25 mouse cellular contexts compared by ENCODE assay signal in the genomic region with DNA sequence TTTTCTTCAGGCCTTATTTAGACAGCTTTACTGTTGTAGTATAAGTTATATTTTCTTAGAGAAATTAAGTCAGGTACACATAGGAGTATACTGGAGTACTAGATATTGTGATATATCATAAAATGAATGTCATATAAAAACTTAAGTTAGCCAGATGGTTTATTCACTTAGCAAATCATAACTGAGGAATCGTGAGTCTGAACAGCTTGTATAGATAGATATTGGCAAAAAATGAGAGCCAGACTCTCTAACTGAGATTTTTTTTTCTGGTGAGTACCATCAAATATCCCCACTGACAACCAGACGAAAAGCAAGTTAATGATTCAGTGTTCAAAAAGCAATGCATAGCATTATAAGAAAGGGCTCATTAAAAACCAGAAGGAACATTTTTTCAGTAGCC.
A peak's percentile ranks its signal among the peaks of the same experiment; 100 is the strongest.
DNase-seq lines count a peak whose midpoint lies in the region; ATAC-seq and TF ChIP-seq lines count a peak whose summit lies in the region.
"Had no signal": no experiment of that assay in that cellular context is flagged by ENCODE, and none has a peak within 500 bp of the region (broad histone marks: within the 10 kb centered on the region; RNA-seq: fewer than 3 reads in every experiment).

No protein-coding gene starts in this region.

- no peak overlapping the region for H3K4me3 ChIP-seq in forebrain, embryonic 14.5 days (ENCODE audit: low read depth, low read length)
- H3K4me3 ChIP-seq in forebrain, embryonic 12.5 days (replicated peaks): no peak overlapping the region
- H3K4me3 ChIP-seq in forebrain, postnatal 0 days (ENCODE audit: low read depth, low read length): no peak overlapping the region
- H3K4me3 ChIP-seq: embryonic facial prominence, embryonic 12.5 days; embryonic facial prominence, embryonic 15.5 days; heart, adult 2 months; hindbrain, embryonic 12.5 days; hindbrain, embryonic 15.5 days had no signal

- peak; percentile 55; the same call in 1 of the 2 replicates for ATAC-seq in forebrain, embryonic 14.5 days
- ATAC-seq in forebrain, embryonic 12.5 days (ENCODE audit: low FRiP score): no peak
- ATAC-seq in forebrain, postnatal 0 days: peak; percentile 59
- ATAC-seq: intestine, postnatal 0 days; Patski had no signal

- no peak overlapping the region for H3K4me2 ChIP-seq in forebrain, embryonic 14.5 days (ENCODE audit: low read length)
- H3K4me2 ChIP-seq in forebrain, embryonic 12.5 days: no peak overlapping the region
- H3K4me2 ChIP-seq in forebrain, postnatal 0 days (ENCODE audit: low read depth): no peak overlapping the region
- H3K4me2 ChIP-seq: embryonic facial prominence, embryonic 12.5 days; embryonic facial prominence, embryonic 15.5 days; heart, embryonic 11.5 days; hindbrain, embryonic 12.5 days; hindbrain, embryonic 15.5 days had no signal

- no peak for TF ChIP-seq POLR2A in brain, embryonic 14.5 days (IDR thresholded peaks at IDR 0.05; ENCODE audit: borderline replicate concordance, extremely low read depth, insufficient read depth, insufficient read length, poor library complexity, severe bottlenecking)

- no peak for TF ChIP-seq CTCF in brain, embryonic 14.5 days (IDR thresholded peaks at IDR 0.05; ENCODE audit: borderline replicate concordance, extremely low read depth, insufficient read depth, insufficient read length)
- TF ChIP-seq CTCF in forebrain, postnatal 0 days (IDR thresholded peaks at IDR 0.05; ENCODE audit: low read depth): no peak

- no peak overlapping the region for H3K27ac ChIP-seq in forebrain, embryonic 14.5 days (ENCODE audit: low read depth, low read length)
- no peak overlapping the region for H3K27ac ChIP-seq in forebrain, embryonic 12.5 days
- no peak overlapping the region for H3K27ac ChIP-seq in forebrain, postnatal 0 days (ENCODE audit: low read depth, low read length)
- H3K27ac ChIP-seq: embryonic facial prominence, embryonic 12.5 days; embryonic facial prominence, embryonic 15.5 days; heart, adult 2 months; hindbrain, embryonic 12.5 days; hindbrain, embryonic 15.5 days had no signal

- no peaks in the 10 kb centered on the region for H3K9me3 ChIP-seq in forebrain, embryonic 14.5 days (replicated peaks; ENCODE audit: control insufficient read depth, low read length)
- no peaks in the 10 kb centered on the region for H3K9me3 ChIP-seq in forebrain, embryonic 12.5 days
- no peaks in the 10 kb centered on the region for H3K9me3 ChIP-seq in forebrain, postnatal 0 days (ENCODE audit: low read length)
- H3K9me3 ChIP-seq: embryonic facial prominence, embryonic 12.5 days; embryonic facial prominence, embryonic 15.5 days; G1E; hindbrain, embryonic 12.5 days; hindbrain, embryonic 15.5 days had no signal

- 74% methylated on average over 2 of the region's 2 CpGs for WGBS in forebrain, embryonic 14.5 days
- WGBS in forebrain, embryonic 12.5 days: 73% methylated on average over 2 of the region's 2 CpGs
- WGBS in forebrain, postnatal 0 days: 46% methylated on average over 2 of the region's 2 CpGs

- no peaks in the 10 kb centered on the region for H3K36me3 ChIP-seq in forebrain, embryonic 14.5 days (ENCODE audit: control insufficient read depth, insufficient read depth, low read length)
- H3K36me3 ChIP-seq in forebrain, embryonic 12.5 days (replicated peaks): no peaks in the 10 kb centered on the region
- H3K36me3 ChIP-seq in forebrain, postnatal 0 days (ENCODE audit: insufficient read depth): no peaks in the 10 kb centered on the region
- H3K36me3 ChIP-seq: embryonic facial prominence, embryonic 12.5 days; embryonic facial prominence, embryonic 15.5 days; G1E; hindbrain, embryonic 12.5 days; hindbrain, embryonic 15.5 days had no signal

- peak; percentile 55 for DNase-seq in forebrain, embryonic 14.5 days (ENCODE audit: low spot score)
- peak; percentile 44 for DNase-seq in brain, embryonic 14.5 days (ENCODE audit: low read depth)
- peak; percentile 31 for DNase-seq in forebrain, postnatal 0 days
- no peak for DNase-seq in layer of hippocampus, adult 9-10 months (ENCODE audit: low spot score)
- no peak for DNase-seq in thymus, postnatal 4 days
- DNase-seq: adrenal gland, postnatal 10 days; adrenal gland, postnatal 36 days; B cell, adult 2 months; cerebellum, adult 18-20 months; cerebellum, adult 9-10 months; cerebellum, postnatal 14 days; gastrocnemius, postnatal 10 days; gastrocnemius, postnatal 36 days; heart, adult 2 months; kidney, adult 2 months had no signal

- H3K4me1 ChIP-seq in forebrain, embryonic 14.5 days (ENCODE audit: control insufficient read depth, insufficient read depth, low read length): no peaks in the 10 kb centered on the region
- H3K4me1 ChIP-seq in forebrain, embryonic 12.5 days: no peaks in the 10 kb centered on the region
- no peaks in the 10 kb centered on the region for H3K4me1 ChIP-seq in forebrain, postnatal 0 days (ENCODE audit: insufficient read depth)
- H3K4me1 ChIP-seq: embryonic facial prominence, embryonic 12.5 days; embryonic facial prominence, embryonic 15.5 days; hindbrain, embryonic 12.5 days; hindbrain, embryonic 15.5 days had no signal

- no peaks in the 10 kb centered on the region for H3K27me3 ChIP-seq in forebrain, embryonic 14.5 days (replicated peaks; ENCODE audit: control insufficient read depth, insufficient read depth, low read length)
- no peaks in the 10 kb centered on the region for H3K27me3 ChIP-seq in forebrain, embryonic 12.5 days
- H3K27me3 ChIP-seq in forebrain, postnatal 0 days (ENCODE audit: insufficient read depth, low read length): no peaks in the 10 kb centered on the region
- H3K27me3 ChIP-seq: CH12.LX; embryonic facial prominence, embryonic 12.5 days; embryonic facial prominence, embryonic 15.5 days; hindbrain, embryonic 12.5 days; hindbrain, embryonic 15.5 days; Patski had no signal

- no peak overlapping the region for H3K9ac ChIP-seq in forebrain, embryonic 14.5 days (ENCODE audit: low read length)
- no peak overlapping the region for H3K9ac ChIP-seq in forebrain, embryonic 12.5 days
- H3K9ac ChIP-seq in forebrain, postnatal 0 days: no peak overlapping the region
- H3K9ac ChIP-seq: embryonic facial prominence, embryonic 12.5 days; embryonic facial prominence, embryonic 15.5 days; hindbrain, embryonic 12.5 days; hindbrain, embryonic 15.5 days had no signal

Comparison
In these comparisons a context has a peak if more than half of its experiments do, and no peak if none do; other contexts are left out.
1. DNase-seq: peak in forebrain, embryonic 14.5 days (single experiment), brain, embryonic 14.5 days (single experiment) and forebrain, postnatal 0 days (single experiment); none in layer of hippocampus, adult 9-10 months (single experiment) and thymus, postnatal 4 days (single experiment).